Mouse (Mus musculus): ENCODE data around the gene Fkbp8. TPM values are rescaled to one million over a fixed set of nuclear protein-coding genes. Genes with fewer than 3 reads are reported as not detected.

The Fkbp8 gene
- polyA plus RNA-seq (2012; rRNA removed), result 333 and 368 TPM in 2 replicates

GRCm38 (mm10) chr8:70527512-70528181 is at the start of gene Fkbp8, which contains the start of gene Kxd1:
TSS of gene Fkbp8 (plus strand) at chr8:70527724.
TSS of gene Kxd1 (minus strand) at chr8:70527956.

GRCm38 (mm10) chr8:70486941-70487520 is 40.5 kb upstream of the Fkbp8 start, which contains the start of gene Tmem59l:
TSS of gene Tmem59l (minus strand) at chr8:70487358.

GRCm38 (mm10) chr8:70492664-70493640 is 34.6 kb upstream of the Fkbp8 start, which contains the start of gene Crlf1:
TSS of gene Crlf1 (plus strand) at chr8:70493158.

GRCm38 (mm10) chr8:70506328-70507026 is 21.0 kb upstream of the Fkbp8 start, which contains the start of gene Rex1bd:
TSS of gene Rex1bd (minus strand) at chr8:70506752.

GRCm38 (mm10) chr8:70510228-70510915 is 17.2 kb upstream of the Fkbp8 start, which contains the start of gene Uba52:
TSS of gene Uba52 (minus strand) at chr8:70510801.

GRCm38 (mm10) chr8:70539077-70539813 is 11.7 kb downstream of the Fkbp8 start, which contains the start of gene Ell:
TSS of gene Ell (plus strand) at chr8:70539457.

Other genes starting within 250 kb of the Fkbp8 start
- 117 and 118 TPM in 2 replicates for gene Homer3, start 244.9 kb upstream of the Fkbp8 start, polyA plus RNA-seq (2012; rRNA removed)
- 54.6 and 70.9 TPM in 2 replicates for gene Ddx49, start 225.2 kb upstream of the Fkbp8 start, polyA plus RNA-seq (2012; rRNA removed)
- gene Cope, start 225.2 kb upstream of the Fkbp8 start, polyA plus RNA-seq (2012; rRNA removed), result 214 and 227 TPM in 2 replicates
- gene Cers1, start 211.9 kb upstream of the Fkbp8 start, polyA plus RNA-seq (2012; rRNA removed), result 6.7 and 8.8 TPM in 2 replicates
- gene Gdf1, start 197.9 kb upstream of the Fkbp8 start, polyA plus RNA-seq (2012; rRNA removed), result 3.1 and 7.7 TPM in 2 replicates
- 39.3 and 42.0 TPM in 2 replicates for gene Upf1, start 174.4 kb upstream of the Fkbp8 start, polyA plus RNA-seq (2012; rRNA removed)
- gene Comp, start 154.2 kb upstream of the Fkbp8 start, polyA plus RNA-seq (2012; rRNA removed), result 0.28 and 0.31 TPM in 2 replicates
- gene Crtc1, start 88.1 kb upstream of the Fkbp8 start, polyA plus RNA-seq (2012; rRNA removed), result 17.0 and 25.5 TPM in 2 replicates
- gene Klhl26, start 50.8 kb upstream of the Fkbp8 start, polyA plus RNA-seq (2012; rRNA removed), result 21.7 and 29.7 TPM in 2 replicates
- gene Tmem59l, start 40.4 kb upstream of the Fkbp8 start, polyA plus RNA-seq (2012; rRNA removed), result 6.5 and 11.6 TPM in 2 replicates
- 1.8 and 19.1 TPM in 2 replicates for gene Crlf1, start 34.6 kb upstream of the Fkbp8 start, polyA plus RNA-seq (2012; rRNA removed)
- 128 and 152 TPM in 2 replicates for gene Rex1bd, start 21.0 kb upstream of the Fkbp8 start, polyA plus RNA-seq (2012; rRNA removed)
- 1,236 and 2,029 TPM in 2 replicates for gene Uba52, start 16.9 kb upstream of the Fkbp8 start, polyA plus RNA-seq (2012; rRNA removed)
- gene Kxd1, start 232 bp downstream of the Fkbp8 start, polyA plus RNA-seq (2012; rRNA removed), result 45.2 and 45.4 TPM in 2 replicates
- 18.0 and 24.2 TPM in 2 replicates for gene Ell, start 11.7 kb downstream of the Fkbp8 start, polyA plus RNA-seq (2012; rRNA removed)
- 87.0 and 171 TPM in 2 replicates for gene Isyna1, start 66.6 kb downstream of the Fkbp8 start, polyA plus RNA-seq (2012; rRNA removed)
- gene Ssbp4, start 81.1 kb downstream of the Fkbp8 start, polyA plus RNA-seq (2012; rRNA removed), result 81.3 and 117 TPM in 2 replicates
- gene Lrrc25, start 88.4 kb downstream of the Fkbp8 start, polyA plus RNA-seq (2012; rRNA removed), result 0.88 and 1.00 TPM in 2 replicates
- 0.32 and 0.54 TPM in 2 replicates for gene Gdf15, start 104.7 kb downstream of the Fkbp8 start, polyA plus RNA-seq (2012; rRNA removed)
- gene Pgpep1, start 132.7 kb downstream of the Fkbp8 start, polyA plus RNA-seq (2012; rRNA removed), result 61.8 and 88.1 TPM in 2 replicates
- gene Lsm4, start 145.5 kb downstream of the Fkbp8 start, polyA plus RNA-seq (2012; rRNA removed), result 217 and 299 TPM in 2 replicates
- gene Jund, start 171.2 kb downstream of the Fkbp8 start, polyA plus RNA-seq (2012; rRNA removed), result 179 and 228 TPM in 2 replicates
- 0.04 and 0.05 TPM in 2 replicates for gene Iqcn, start 175.7 kb downstream of the Fkbp8 start, polyA plus RNA-seq (2012; rRNA removed)
- gene Gm3336, start 190.8 kb downstream of the Fkbp8 start, polyA plus RNA-seq (2012; rRNA removed), result 0.06 TPM in 1 of 2 replicates, not detected in the other
- 0.82 and 0.89 TPM in 2 replicates for gene Pde4c, start 196.0 kb downstream of the Fkbp8 start, polyA plus RNA-seq (2012; rRNA removed)
- gene Rab3a, start 227.0 kb downstream of the Fkbp8 start, polyA plus RNA-seq (2012; rRNA removed), result 28.0 and 50.3 TPM in 2 replicates
- gene Mpv17l2, start 233.2 kb downstream of the Fkbp8 start, polyA plus RNA-seq (2012; rRNA removed), result 18.0 and 20.3 TPM in 2 replicates
- gene Pik3r2, start 249.0 kb downstream of the Fkbp8 start, polyA plus RNA-seq (2012; rRNA removed), result 73.4 and 81.4 TPM in 2 replicates